Comparison of ENCODE assay signal across 16 mouse cellular contexts in genomic region chr11:21061431-21061830, GRCm38 (mm10). TPM values are rescaled to one million over a fixed set of nuclear protein-coding genes. Genes with fewer than 3 reads are reported as not detected.
DNase-seq lines count a peak whose midpoint lies in the region; ATAC-seq and TF ChIP-seq lines count a peak whose summit lies in the region.
"Had no signal": no experiment of that assay in that cellular context is flagged by ENCODE, and none has a peak within 500 bp of the region (broad histone marks: within the 10 kb centered on the region; RNA-seq: fewer than 3 reads in every experiment).

No protein-coding gene starts in this region.

- TF ChIP-seq CTCF in heart, postnatal 0 days (IDR thresholded peaks at IDR 0.05; ENCODE audit: low read depth), result no peak

- peak overlapping the region; percentile 66 for H3K27ac ChIP-seq in heart, postnatal 0 days (ENCODE audit: low read depth)
- no peak overlapping the region for H3K27ac ChIP-seq in forebrain, embryonic 12.5 days
- H3K27ac ChIP-seq: left cerebral cortex, adult 2 months had no signal

- 47% methylated on average over 8 of the region's 8 CpGs for WGBS in heart, postnatal 0 days
- 91% methylated on average over 8 of the region's 8 CpGs for WGBS in forebrain, embryonic 12.5 days

- H3K4me3 ChIP-seq in heart, postnatal 0 days (ENCODE audit: low read depth, low read length), result no peak overlapping the region
- H3K4me3 ChIP-seq in forebrain, embryonic 12.5 days (replicated peaks), result no peak overlapping the region
- H3K4me3 ChIP-seq: left cerebral cortex, adult 2 months had no signal

- H3K4me1 ChIP-seq in heart, postnatal 0 days (ENCODE audit: control insufficient read depth, insufficient read depth), result peaks cover 12% of the 10 kb centered on the region
- no peaks in the 10 kb centered on the region for H3K4me1 ChIP-seq in forebrain, embryonic 12.5 days

- intact Hi-C loops in left cerebral cortex, postnatal 25 days (cut with DNase I), result no loop called here

- H3K27me3 ChIP-seq in heart, postnatal 0 days (ENCODE audit: control insufficient read depth, insufficient read depth, low read length), result no peaks in the 10 kb centered on the region
- H3K27me3 ChIP-seq in forebrain, embryonic 12.5 days, result 0 out of 2 replicates have a peak, but pooled peaks cover 7% of the 10 kb centered on the region
- H3K27me3 ChIP-seq: Patski had no signal

- H3K9ac ChIP-seq in heart, postnatal 0 days (replicated peaks; ENCODE audit: low read depth, low read length), result no peak overlapping the region; the same call in 1 of the 2 replicates
- H3K9ac ChIP-seq in forebrain, embryonic 12.5 days, result no peak overlapping the region
- H3K9ac ChIP-seq: lung, embryonic 14.5 days had no signal

- no peak overlapping the region for H3K4me2 ChIP-seq in heart, postnatal 0 days (ENCODE audit: low read depth, low read length)
- no peak overlapping the region for H3K4me2 ChIP-seq in forebrain, embryonic 12.5 days
- H3K4me2 ChIP-seq: lung, embryonic 14.5 days had no signal

- TF ChIP-seq EP300 in heart, postnatal 0 days (IDR thresholded peaks at IDR 0.05; ENCODE audit: low read depth), result no peak

- peak; percentile 36 for DNase-seq in gastrocnemius, adult 18-20 months (ENCODE audit: low spot score)
- no peak for DNase-seq in gastrocnemius, postnatal 10 days
- DNase-seq in left cerebral cortex, postnatal 25 days (ENCODE audit: low spot score in 2 of 2), result peak; percentile 15 to 19
- DNase-seq in left cerebral cortex, adult 8-10 months (ENCODE audit: low spot score in 2 of 2), result no peak
- peak; percentile 46 for DNase-seq in heart, postnatal 0 days (ENCODE audit: low spot score)
- peak; percentile 85 for DNase-seq in lung, postnatal 36 days
- DNase-seq in right cerebral cortex, postnatal 4 days, result no peak
- DNase-seq: adrenal gland, postnatal 14 days; cerebellum, adult 9-11 months; gastrocnemius, postnatal 14 days; lung, embryonic 14.5 days; thymus, postnatal 36 days had no signal

- H3K36me3 ChIP-seq in heart, postnatal 0 days (replicated peaks; ENCODE audit: control insufficient read depth, insufficient read depth, low read length), result no peaks in the 10 kb centered on the region
- no peaks in the 10 kb centered on the region for H3K36me3 ChIP-seq in forebrain, embryonic 12.5 days (replicated peaks)

- no peaks in the 10 kb centered on the region for H3K9me3 ChIP-seq in heart, postnatal 0 days (replicated peaks; ENCODE audit: control insufficient read depth, low read length)
- H3K9me3 ChIP-seq in forebrain, embryonic 12.5 days, result no peaks in the 10 kb centered on the region

- peak; percentile 73 for ATAC-seq in heart, postnatal 0 days (ENCODE audit: insufficient read depth, low read depth)
- no peak for ATAC-seq in forebrain, embryonic 12.5 days (ENCODE audit: low FRiP score)
- ATAC-seq: CD4-positive, CD25-positive, alpha-beta regulatory T cell, adult 4 months; Patski had no signal

RNA-seq across cellular contexts. Expression of gene Peli1, which starts 29.7 kb away (rescaled TPM):
- 10 to 100 TPM in 1 of 2 experiments, 1 to 10 TPM in 1; 8.5 to 13.4 TPM for total RNA-seq in gastrocnemius, adult 18-20 months (2021)
- total RNA-seq in gastrocnemius, postnatal 10 days (2021), result 10 to 100 TPM; 15.5 to 16.5 TPM
- 10 to 100 TPM; 44.9 to 45.0 TPM for total RNA-seq in left cerebral cortex, postnatal 25 days (2021)
- total RNA-seq in left cerebral cortex, adult 8-10 months (2022), result 10 to 100 TPM; 36.7 to 41.5 (median 37.7) TPM
- total RNA-seq in heart, postnatal 0 days (2014; rRNA removed; ENCODE audit: low replicate concordance), result 12.9 and 19.6 TPM in 2 replicates
- polyA plus RNA-seq in heart, postnatal 0 days (2015; fragmentation: Nextera tagmentation; extraction: Ambion mirVana), result 14.7 and 16.3 TPM in 2 replicates
- polyA plus RNA-seq in forebrain, embryonic 12.5 days (2016; fragmentation: Nextera tagmentation; extraction: Ambion mirVana), result 103 and 107 TPM in 2 replicates

Comparison
In these comparisons a context has a peak if more than half of its experiments do, and no peak if none do; other contexts are left out.
1. DNase-seq: peak in gastrocnemius, adult 18-20 months (single experiment), left cerebral cortex, postnatal 25 days (2 of 2), heart, postnatal 0 days (single experiment) and lung, postnatal 36 days (single experiment); none in gastrocnemius, postnatal 10 days (single experiment), left cerebral cortex, adult 8-10 months (0 of 2) and right cerebral cortex, postnatal 4 days (single experiment).